In the genomic region with DNA sequence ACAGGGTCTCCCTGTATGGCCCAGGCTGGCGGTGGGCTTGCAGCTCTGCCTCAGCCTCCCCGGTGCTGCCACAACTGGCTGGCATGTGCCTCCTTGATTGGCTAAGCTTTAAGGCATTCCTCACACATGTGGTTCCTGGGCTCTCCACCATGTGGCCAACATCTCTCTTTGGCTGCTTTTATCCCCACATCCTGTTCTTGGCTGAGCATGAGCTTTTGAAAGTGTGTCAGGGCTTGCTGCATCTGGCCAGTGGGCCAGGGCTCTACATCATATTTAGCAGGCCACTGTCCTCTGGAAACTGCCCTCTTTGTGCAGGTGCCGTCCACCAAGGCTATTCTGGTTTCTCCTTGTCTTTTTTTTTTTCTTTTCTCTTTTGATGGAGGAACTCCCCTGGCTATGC, we compare ENCODE assay signal across 9 mouse cellular contexts. TPM values are rescaled to one million over a fixed set of nuclear protein-coding genes. Genes with fewer than 3 reads are reported as not detected.
DNase-seq lines count a peak whose midpoint lies in the region; ATAC-seq and TF ChIP-seq lines count a peak whose summit lies in the region.
"Had no signal": no experiment of that assay in that cellular context is flagged by ENCODE, and none has a peak within 500 bp of the region (broad histone marks: within the 10 kb centered on the region; RNA-seq: fewer than 3 reads in every experiment).

No protein-coding gene starts in this region.

- no peaks in the 10 kb centered on the region; the same call in 1 of the 2 replicates for H3K27me3 ChIP-seq in hindbrain, embryonic 12.5 days
- no peaks in the 10 kb centered on the region for H3K27me3 ChIP-seq in megakaryocyte, embryonic 14.5 days (replicated peaks)

- whole genome bisulfite sequencing in hindbrain, embryonic 12.5 days: 70% methylated on average over 3 of the region's 3 CpGs

- no peak overlapping the region for H3K27ac ChIP-seq in embryonic fibroblast, embryonic 13.5 days (ENCODE audit: insufficient read depth, low read length)
- no peak overlapping the region for H3K27ac ChIP-seq in hindbrain, embryonic 12.5 days

- peak; percentile 20 for DNase-seq in thymus, postnatal 14 days
- no peak for DNase-seq in thymus, postnatal 36 days
- no peak for DNase-seq in yolk sac, embryonic 10.5 days (ENCODE audit: low spot score)
- DNase-seq in left cerebral cortex, postnatal 36 days (ENCODE audit: low spot score in 2 of 2): no peak

- H3K4me2 ChIP-seq in hindbrain, embryonic 12.5 days (replicated peaks): peak overlapping the region; percentile 88

- H3K9me3 ChIP-seq in hindbrain, embryonic 12.5 days (replicated peaks): no peaks in the 10 kb centered on the region
- no peaks in the 10 kb centered on the region for H3K9me3 ChIP-seq in megakaryocyte, embryonic 14.5 days

- H3K9ac ChIP-seq in hindbrain, embryonic 12.5 days: peak overlapping the region; percentile 86

- H3K4me1 ChIP-seq in embryonic fibroblast, embryonic 13.5 days (ENCODE audit: control insufficient read depth, insufficient read depth, low read length): 0 out of 2 replicates have a peak, but pooled peaks cover 7% of the 10 kb centered on the region
- H3K4me1 ChIP-seq in hindbrain, embryonic 12.5 days: peaks cover 40% of the 10 kb centered on the region
- peaks cover 75% of the 10 kb centered on the region for H3K4me1 ChIP-seq in megakaryocyte, embryonic 14.5 days

- TF ChIP-seq POLR2A in embryonic fibroblast, embryonic 13.5 days (IDR thresholded peaks at IDR 0.05; ENCODE audit: low read depth, low read length): no peak

- intact Hi-C loops in left cerebral cortex, postnatal 36 days (cut with DNase I): no loop called here

- peak overlapping the region; percentile 59 for H3K4me3 ChIP-seq in embryonic fibroblast, embryonic 13.5 days (ENCODE audit: insufficient read depth, low read length)
- H3K4me3 ChIP-seq in hindbrain, embryonic 12.5 days: peak overlapping the region; percentile 79
- peak overlapping the region; percentile 100 for H3K4me3 ChIP-seq in megakaryocyte, embryonic 14.5 days (replicated peaks)

- no peak for ATAC-seq in hindbrain, embryonic 12.5 days (ENCODE audit: low FRiP score)
- no peak for ATAC-seq in activated CD4-positive, CD25-positive, alpha-beta regulatory T cell, adult 4 months

- peaks cover 23% of the 10 kb centered on the region for H3K36me3 ChIP-seq in hindbrain, embryonic 12.5 days
- peaks cover 42% of the 10 kb centered on the region for H3K36me3 ChIP-seq in megakaryocyte, embryonic 14.5 days (replicated peaks; ENCODE audit: low read length)

- no peak; the same call in 1 of the 2 replicates for TF ChIP-seq CTCF in embryonic fibroblast, embryonic 13.5 days (IDR thresholded peaks at IDR 0.05; ENCODE audit: borderline replicate concordance, insufficient read depth, low read length)

RNA-seq across cellular contexts. Expression of a gene that starts 1.2 kb away (rescaled TPM):
- 23.8 and 30.9 TPM in 2 replicates for polyA plus RNA-seq in embryonic fibroblast, embryonic 13.5 days (2011; ENCODE audit: insufficient read length, low read depth, missing spikeins)
- polyA plus RNA-seq in hindbrain, embryonic 12.5 days (2016; fragmentation: Nextera tagmentation; extraction: Ambion mirVana): 56.6 and 58.8 TPM in 2 replicates
- polyA plus RNA-seq in megakaryocyte, embryonic 14.5 days (2012; ENCODE audit: insufficient read depth, low replicate concordance): 33.4 and 118 TPM in 2 replicates
- total RNA-seq in left cerebral cortex, postnatal 36 days (2021): 10 to 100 TPM; 53.2 to 66.1 TPM
- polyA plus RNA-seq in activated CD4-positive, CD25-positive, alpha-beta regulatory T cell, adult 4 months (2017; shearing (Covaris generic)): 10 to 100 TPM in 1 of 2 experiments, 1 to 10 TPM in 1; 8.9 to 18.4 TPM

RNA-seq across cellular contexts. Expression of a gene that starts 1.3 kb away (rescaled TPM):
- 75.6 and 106 TPM in 2 replicates for polyA plus RNA-seq in embryonic fibroblast, embryonic 13.5 days (2011; ENCODE audit: insufficient read length, low read depth, missing spikeins)
- 214 and 250 TPM in 2 replicates for polyA plus RNA-seq in hindbrain, embryonic 12.5 days (2016; fragmentation: Nextera tagmentation; extraction: Ambion mirVana)
- polyA plus RNA-seq in megakaryocyte, embryonic 14.5 days (2012; ENCODE audit: insufficient read depth, low replicate concordance): 6.8 and 219 TPM in 2 replicates
- 10 to 100 TPM; 34.2 to 44.0 TPM for total RNA-seq in left cerebral cortex, postnatal 36 days (2021)
- polyA plus RNA-seq in activated CD4-positive, CD25-positive, alpha-beta regulatory T cell, adult 4 months (2017; shearing (Covaris generic)): 100 to 1,000 TPM; 202 to 214 TPM

RNA-seq across cellular contexts. Expression of a gene that starts 12.4 kb away (rescaled TPM):
- 0.19 TPM in 1 of 2 replicates, not detected in the other for polyA plus RNA-seq in embryonic fibroblast, embryonic 13.5 days (2011; ENCODE audit: insufficient read length, low read depth, missing spikeins)
- 0.74 and 0.94 TPM in 2 replicates for polyA plus RNA-seq in hindbrain, embryonic 12.5 days (2016; fragmentation: Nextera tagmentation; extraction: Ambion mirVana)
- polyA plus RNA-seq in megakaryocyte, embryonic 14.5 days (2012; ENCODE audit: insufficient read depth, low replicate concordance): 0.04 TPM in 1 of 2 replicates, not detected in the other
- total RNA-seq in left cerebral cortex, postnatal 36 days (2021): 10 to 100 TPM; 38.5 to 46.7 TPM
- polyA plus RNA-seq in activated CD4-positive, CD25-positive, alpha-beta regulatory T cell, adult 4 months (2017; shearing (Covaris generic)): not detected

RNA-seq across cellular contexts. Expression of a gene that starts 15.4 kb away (rescaled TPM):
- not detected in 2 replicates for polyA plus RNA-seq in embryonic fibroblast, embryonic 13.5 days (2011; ENCODE audit: insufficient read length, low read depth, missing spikeins)
- polyA plus RNA-seq in hindbrain, embryonic 12.5 days (2016; fragmentation: Nextera tagmentation; extraction: Ambion mirVana): 0.08 TPM in 2 replicates
- polyA plus RNA-seq in megakaryocyte, embryonic 14.5 days (2012; ENCODE audit: insufficient read depth, low replicate concordance): 0.08 TPM in 1 of 2 replicates, not detected in the other
- total RNA-seq in left cerebral cortex, postnatal 36 days (2021): under 1 TPM in 1 of 2 experiments, not detected in 1; 0.32 TPM
- polyA plus RNA-seq in activated CD4-positive, CD25-positive, alpha-beta regulatory T cell, adult 4 months (2017; shearing (Covaris generic)): not detected
- total RNA-seq: heart, postnatal 14 days had no signal

RNA-seq across cellular contexts. Expression of a gene that starts 29.8 kb away (rescaled TPM):
- 331 and 347 TPM in 2 replicates for polyA plus RNA-seq in embryonic fibroblast, embryonic 13.5 days (2011; ENCODE audit: insufficient read length, low read depth, missing spikeins)
- polyA plus RNA-seq in hindbrain, embryonic 12.5 days (2016; fragmentation: Nextera tagmentation; extraction: Ambion mirVana): 1,255 and 1,389 TPM in 2 replicates
- 2,272 and 5,289 TPM in 2 replicates for polyA plus RNA-seq in megakaryocyte, embryonic 14.5 days (2012; ENCODE audit: insufficient read depth, low replicate concordance)
- total RNA-seq in left cerebral cortex, postnatal 36 days (2021): 100 to 1,000 TPM; 507 to 583 TPM
- 1,000 to 10,000 TPM; 1,826 to 2,667 TPM for polyA plus RNA-seq in activated CD4-positive, CD25-positive, alpha-beta regulatory T cell, adult 4 months (2017; shearing (Covaris generic))
